Mouse (Mus musculus) yolk sac, embryonic 10.5 days (tissue): ENCODE measurements around the gene Entpd1.
A peak's percentile ranks its signal among the peaks of the same experiment; 100 is the strongest.

ENCODE experiments used
- DNase-seq: peaks from one replicate; pipeline ENCODE4 v3.0.0-alpha.2; 2017; ENCODE audit warnings: low spot score

Entpd1 gene

DNA sequence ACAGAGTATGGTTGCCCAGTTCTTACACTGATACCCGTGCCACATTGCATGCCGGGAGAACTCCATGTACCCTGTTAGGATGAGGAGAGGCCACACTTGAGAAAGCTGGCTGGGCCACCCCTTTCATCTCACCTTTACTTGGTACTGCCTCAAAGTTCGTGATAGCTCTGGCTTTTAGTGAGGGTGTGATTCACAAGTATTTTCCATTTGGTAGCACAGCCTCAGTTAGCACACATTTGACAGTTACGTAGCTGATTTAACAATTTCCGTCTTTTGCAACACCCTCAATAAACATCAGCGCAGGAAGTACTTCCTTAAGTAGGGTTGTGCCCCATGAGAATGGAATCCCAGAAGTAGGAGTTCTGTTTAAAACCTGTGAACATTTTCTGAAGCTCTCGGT, 53.6 kb downstream of the Entpd1 start:
- DNase-seq = no peak

DNA sequence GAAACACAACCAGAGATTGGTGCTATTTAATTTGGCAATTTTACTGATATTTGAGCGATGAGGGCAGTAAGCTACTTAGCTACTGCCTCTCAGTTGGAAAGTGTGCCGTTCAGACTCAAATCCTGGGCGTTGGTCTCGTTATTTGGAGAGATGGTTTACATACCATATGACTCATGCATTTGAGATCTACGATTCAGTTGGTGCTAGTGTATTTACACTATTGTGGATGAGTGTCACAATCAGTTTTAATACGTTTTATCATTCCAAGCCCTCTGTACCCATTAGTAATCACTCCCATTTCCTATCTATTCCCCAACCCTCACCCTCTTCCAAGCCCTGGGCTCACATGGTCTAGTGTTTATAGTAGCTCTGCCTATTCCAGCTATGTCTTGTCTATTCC, 54.9 kb downstream of the Entpd1 start:
- no peak for DNase-seq

DNA sequence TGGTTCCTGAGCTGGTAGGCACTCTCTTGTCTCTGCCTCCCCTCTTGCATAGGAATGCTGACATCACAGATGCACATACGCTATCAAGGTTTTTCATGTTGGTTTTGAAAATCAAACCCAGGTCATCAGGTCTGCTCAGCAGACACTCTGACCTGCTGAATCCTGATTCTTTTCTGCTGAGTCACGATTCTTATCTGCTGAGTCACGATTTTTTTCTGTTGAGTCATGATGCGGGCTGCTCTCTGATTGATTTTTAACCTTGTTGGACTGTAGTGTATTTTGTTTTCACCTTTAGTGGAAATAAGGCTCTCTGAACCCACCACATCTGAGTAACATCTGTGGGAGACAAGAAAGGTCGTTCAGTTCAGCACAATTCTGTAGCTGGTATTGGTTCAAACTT, 63.2 kb downstream of the Entpd1 start:
- no peak for DNase-seq

DNA sequence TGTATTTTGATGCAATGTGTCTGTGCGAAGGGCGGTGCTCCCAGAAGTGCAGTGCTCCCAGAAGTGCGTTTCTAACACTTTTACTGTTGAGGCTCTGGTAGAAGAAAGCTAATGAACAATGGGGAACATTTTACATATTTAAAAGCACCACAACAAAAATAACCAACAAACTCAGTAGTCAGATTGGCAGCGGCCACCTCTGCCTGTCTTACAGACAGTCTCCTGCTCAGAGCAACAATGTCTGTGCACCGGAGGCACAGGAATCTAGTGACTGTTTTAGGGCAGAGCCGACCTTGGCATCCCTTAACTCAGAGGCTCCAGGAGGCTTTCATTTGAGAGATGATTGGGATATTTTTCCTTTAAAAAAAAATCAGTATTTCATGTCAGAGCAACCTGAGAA, 65.9 kb downstream of the Entpd1 start:
- no peak for DNase-seq

DNA sequence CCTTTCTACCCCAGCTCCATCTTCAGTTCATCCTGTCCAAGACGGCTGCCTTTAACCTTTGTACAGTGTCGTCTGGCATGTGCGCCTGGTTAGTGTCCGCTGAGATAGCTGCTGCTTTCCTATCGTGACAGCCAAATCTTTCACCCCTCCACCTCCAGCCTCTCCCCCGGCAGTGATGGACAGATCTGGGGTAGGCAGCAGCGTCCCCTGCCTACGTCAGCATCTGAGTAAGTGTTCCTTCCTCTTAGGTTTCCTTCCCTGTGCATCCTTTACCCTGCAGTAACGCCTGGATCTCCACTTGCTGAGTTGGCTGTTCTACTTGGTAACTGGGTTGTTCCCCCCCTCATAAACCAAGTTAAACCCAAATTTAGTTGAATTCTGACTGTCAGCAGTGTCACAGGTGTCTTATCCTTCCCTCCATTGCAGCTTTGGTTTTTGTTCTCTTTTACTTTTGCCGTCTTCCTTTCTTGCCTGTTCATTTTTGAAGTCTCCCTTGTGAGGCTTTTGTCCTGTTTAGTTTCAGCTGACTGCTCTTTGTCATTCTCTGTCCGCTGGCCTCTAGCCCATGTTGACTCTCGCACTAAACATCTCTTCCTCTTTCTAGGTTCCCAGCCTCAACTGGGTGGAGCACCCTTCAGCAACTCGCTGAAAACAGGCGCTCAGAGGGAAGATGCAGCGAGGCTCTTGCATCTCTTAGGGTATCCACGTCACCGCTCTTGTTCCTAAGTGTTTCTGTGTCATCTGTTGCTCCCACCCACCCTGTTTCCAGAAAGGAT, 66.6 kb downstream of the Entpd1 start:
- peak; percentile 38 for DNase-seq

DNA sequence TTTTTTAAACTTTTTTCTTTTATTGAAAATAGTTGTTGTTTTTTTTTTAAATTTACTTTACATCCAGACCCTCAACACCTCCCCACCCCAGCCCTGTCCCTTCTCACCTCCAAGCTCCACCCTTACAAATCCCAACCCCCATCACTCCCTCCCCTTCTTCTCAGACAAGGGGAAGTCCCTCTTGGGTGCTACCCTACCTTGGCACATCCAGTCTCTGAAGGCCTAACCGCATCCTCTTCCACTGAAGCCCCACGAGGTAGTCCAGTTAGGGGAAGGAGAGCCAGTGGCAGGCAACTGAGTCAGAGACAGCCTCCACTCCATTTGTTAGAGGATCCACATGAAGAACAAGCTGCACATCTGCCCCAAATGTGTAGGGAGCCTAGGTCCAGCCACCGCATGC, 67.5 kb downstream of the Entpd1 start:
- no peak for DNase-seq

DNA sequence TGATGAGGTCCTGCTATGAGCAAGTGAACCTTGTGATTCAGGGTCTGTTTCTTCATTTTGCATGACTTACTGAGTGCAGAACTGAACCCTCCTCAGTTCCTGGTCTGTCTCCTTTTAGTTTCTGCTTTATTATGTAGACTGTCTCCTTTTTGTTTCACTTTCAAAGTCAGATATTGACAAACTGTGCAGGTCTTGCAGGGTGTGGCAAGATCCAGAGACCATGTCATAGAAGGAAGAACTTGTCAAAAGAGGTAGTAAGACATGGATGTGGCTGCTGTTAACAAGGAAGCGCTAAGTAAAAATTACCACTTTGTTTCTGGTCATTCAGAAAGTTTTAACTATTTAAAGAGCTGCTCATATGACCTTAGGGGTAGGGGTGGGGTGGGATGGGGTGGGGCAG, 72.0 kb downstream of the Entpd1 start:
- DNase-seq = no peak

DNA sequence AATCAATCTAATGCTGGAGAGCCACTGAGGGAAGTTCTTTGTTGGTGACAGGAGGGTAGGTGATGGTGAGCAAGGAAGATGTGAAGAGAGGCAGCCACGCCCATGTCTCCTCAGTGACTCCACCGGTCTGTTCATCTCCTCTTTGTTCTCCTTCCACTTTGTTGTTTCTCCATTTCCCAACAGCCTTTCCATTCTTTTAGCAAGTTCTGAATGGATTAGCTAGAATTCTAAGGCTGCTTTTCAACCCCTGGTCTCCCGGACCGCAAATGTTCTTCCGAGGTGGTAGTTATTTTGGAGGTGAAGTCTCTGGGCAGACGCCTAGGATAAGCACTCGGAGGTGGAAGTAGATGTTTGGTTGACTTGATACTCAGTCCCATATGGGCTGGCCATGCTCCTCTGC, 72.4 kb downstream of the Entpd1 start:
- DNase-seq = no peak

DNA sequence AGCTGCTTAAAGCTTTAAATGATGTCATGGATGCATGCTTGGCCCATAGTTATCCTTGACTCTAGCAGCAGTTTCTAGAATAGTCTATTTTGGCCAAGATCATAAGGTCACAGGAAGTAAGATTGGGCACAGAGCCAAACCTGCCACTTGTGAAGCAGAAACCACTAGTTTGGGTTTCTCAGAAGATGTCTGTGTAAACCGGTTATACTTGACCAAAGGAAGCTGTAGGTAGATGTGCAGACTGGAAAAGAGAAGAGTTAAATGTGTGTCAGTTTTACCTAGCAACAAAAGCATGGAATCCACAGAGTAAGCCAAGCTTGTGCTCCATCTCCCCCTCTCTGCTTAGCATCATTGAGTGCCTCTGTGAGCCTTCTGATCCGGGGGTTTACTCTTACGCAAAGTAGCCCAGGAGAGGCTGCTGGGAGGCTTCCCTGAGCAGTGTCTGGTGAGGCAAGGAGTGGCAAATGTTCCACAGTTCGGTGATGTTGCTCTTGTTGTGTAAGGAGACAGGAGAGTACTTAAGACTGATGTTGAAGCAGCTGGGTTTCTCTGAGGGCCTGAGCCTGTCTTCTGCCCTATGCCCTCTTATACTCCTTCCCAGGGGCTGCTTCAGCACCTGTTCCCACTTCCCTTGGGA, 75.2 kb downstream of the Entpd1 start:
- DNase-seq = no peak

DNA sequence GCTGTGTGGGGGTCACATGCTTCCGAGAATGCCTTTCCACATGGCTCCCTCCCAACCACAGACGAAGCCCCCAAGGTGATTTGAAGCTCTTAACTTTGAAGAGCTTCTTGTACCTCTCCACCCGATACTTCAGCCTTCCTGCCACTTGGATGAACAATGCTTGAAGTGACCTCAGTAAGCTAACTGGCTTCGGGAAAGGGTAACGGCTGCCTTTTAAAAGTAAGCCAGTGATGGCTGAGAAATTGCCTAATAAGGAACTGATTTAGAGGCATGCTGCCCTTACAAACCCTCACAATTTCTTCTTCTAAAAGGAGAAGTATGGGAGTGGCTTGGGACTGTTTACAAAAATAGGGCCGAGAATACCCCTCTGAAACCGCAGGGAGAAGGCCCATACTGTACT, 81.0 kb downstream of the Entpd1 start:
- DNase-seq = no peak

DNA sequence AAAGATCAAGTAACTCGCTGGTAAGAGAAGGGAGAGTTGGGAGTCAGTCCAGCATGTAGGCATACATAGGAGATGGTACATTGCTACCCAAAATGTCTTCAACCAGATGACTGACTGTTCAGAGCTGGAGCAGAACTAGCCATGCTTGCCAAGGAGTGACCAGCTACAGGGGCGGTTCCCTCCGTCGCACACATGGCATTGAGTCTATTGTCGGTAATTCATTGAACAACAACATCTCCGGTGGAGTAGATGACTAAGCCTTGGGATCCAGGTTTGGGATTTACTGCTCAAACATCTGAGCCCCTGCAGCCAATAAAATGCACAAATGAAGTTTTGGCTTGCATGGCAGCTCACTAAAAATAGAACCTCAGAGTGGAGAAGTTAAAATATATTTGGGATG, 84.0 kb downstream of the Entpd1 start:
- DNase-seq = no peak

DNA sequence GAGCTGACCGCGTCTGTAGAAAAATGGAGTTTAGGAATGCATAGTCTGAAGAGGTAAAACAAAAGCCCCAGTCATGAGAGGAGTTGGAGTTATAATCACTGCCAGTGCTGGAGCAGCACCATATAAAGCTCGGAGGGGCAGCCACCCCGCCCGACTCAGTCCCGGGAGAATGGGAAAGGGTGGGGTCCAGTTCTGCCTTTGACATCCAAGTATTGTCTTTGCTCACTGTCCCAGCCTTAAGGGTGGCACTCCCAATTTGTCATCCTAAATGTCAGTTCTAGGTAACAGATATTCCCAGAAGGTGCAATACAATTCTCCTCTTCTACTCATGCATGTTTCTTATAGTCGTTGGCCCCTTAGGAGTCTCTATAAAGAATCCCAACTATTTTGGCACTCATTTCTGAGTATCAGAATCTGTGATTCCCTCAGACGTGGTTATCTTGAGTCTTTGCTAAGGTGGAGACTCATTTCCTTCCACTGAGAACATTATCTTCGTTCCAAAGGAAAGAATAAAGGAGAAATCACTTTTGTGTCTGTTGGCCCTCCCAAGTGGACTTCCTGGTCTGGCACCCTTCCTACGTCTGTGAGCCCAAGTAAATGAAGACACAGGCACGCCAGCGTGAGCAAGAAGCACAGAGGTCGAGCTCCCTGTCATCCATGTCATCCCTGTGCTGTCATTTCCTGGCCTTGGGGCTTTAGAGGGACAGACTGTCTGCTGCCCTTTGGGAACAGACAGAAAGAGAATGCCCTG, 86.1 kb downstream of the Entpd1 start:
- no peak for DNase-seq

DNA sequence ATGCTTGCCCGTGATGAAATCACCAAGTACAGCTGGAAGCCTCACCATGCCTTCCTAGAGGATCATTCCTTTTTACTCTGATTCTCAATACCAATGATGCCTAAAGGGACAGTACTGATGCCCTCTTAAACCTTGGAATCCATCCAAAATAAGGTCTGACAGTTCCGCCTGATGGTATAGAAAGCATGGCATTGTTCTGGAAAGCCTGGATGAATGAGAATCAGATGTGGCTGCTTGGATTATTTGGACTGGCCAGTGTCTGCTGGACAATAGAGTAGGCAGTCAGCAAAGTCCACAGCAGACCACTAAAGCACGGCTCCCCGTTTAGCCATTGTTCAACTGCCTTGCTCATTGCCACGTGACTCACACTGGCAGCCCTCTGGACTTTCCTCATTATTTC, 87.7 kb downstream of the Entpd1 start:
- DNase-seq = no peak

DNA sequence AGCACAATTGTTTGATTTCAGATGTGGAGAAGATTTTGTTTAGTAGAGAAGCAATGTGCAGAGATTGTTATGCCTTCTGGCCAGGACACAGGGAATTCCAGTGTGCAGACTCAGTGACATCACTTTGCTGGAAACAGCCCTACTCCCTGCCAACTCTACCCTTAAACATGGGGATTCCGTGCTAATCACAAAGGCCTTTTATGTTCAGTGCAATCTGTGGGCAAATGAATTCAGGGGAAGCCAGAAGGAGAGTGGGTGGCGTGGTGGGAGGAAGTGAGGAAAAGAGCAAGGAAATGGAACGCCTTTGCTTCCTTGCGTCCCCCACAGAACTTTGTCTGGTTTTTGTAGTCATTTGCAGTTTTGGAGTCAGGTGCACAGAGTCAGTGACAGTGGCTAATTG, 90.2 kb downstream of the Entpd1 start:
- DNase-seq = no peak

DNA sequence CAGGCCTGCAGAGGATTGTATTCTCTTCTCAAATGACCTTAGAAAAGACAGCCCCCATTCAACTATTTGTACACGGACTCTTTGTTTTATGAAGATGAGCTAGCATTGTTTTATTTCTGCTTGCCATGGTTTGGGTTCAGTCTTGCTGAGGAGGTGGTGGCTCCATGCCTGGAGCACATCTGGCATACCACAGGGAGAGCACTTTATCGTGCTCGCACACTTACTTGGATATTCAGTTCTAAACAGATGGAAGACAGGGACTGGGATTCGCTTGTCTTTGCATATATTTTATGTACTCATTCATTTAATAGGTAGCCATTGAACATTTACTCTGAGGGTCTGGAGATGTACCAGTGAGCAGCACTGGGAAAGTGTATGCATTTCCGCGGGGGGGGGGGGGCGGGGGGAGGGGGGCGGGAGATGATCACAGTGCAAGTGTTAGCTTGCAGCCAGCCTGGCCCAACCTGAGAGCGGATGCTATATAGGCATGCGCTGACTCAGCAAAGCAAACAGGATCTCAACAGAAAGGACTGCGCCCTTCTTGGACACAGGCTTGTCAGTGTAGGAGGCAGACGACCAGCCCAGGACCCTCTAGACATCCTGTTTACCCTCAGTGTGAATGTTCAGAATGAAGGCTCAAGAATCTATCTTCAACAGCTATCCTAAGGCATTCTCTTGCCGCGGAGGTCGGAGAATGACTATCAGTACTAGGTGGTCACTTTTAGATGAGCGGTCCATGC, 100.9 kb downstream of the Entpd1 start:
- no peak for DNase-seq

DNA sequence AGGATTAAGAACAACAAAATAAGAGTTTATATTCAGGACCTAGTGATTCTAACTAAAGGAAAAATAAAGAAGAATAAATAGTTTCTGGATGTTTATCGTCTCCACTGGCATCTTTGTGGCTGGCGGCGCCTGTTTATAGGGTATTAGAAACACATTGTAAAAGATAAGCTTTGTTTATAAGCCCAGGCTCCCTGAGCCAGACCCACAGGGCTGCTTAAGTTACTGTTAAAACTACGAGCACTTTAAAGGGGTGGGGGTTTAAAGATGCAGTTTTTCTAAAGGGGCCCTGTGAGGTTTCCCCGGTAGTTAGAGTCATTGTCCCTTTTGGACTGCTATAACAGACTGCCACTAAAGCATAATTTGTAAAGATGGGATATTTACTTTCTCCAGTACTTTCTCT, 102.5 kb downstream of the Entpd1 start:
- DNase-seq = no peak

DNA sequence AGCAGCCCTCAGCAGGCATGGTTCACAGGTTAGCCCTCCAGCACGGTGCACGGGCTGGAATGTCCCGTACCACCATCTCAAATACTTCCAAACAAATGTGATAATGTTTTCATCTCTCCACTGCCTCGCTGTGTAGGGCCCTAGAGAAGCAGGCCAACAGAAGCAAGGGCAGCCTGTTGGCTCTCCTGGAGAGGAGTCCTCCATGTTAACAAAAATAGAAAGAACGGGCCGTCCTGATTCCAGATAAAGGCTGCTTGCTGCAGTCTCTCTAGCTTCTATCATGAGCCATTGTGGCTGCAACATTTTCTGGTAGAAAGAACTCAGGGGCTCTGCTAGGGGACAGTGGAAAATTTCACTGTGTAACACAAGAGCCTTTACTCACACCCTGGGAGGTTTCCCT, 104.8 kb downstream of the Entpd1 start:
- no peak for DNase-seq

DNA sequence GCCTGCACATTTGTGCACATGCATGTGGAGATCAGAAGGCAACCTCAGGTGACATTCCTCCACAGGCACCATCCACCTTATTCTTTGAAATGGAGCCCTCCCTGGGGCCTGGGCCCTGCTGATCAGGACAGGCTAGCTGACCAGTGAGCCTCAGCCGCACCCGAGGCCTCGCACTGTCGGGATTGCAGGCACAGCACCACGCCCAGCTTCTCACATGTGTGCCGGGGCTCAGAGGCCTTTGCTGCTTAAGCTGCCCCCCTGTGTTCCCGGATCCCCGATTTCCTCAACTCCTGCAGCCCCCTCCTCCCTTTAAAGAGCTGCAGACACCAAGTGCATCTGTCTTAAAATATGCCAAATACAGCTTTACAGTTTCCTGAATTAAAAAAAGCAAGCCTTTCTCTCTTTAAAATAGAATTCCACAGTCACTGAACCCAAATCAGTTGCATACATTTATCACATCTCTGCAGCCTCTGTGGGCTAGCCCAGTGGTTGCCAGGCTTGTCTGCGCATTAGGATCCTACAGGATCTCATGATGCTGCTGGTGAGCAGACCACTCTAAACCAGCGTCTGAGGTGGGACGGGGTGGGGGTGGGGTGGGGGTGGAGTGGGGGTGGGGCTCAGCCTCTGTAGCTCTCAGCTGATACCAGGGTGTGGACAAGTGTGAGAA, 107.4 kb downstream of the Entpd1 start:
- no peak for DNase-seq

DNA sequence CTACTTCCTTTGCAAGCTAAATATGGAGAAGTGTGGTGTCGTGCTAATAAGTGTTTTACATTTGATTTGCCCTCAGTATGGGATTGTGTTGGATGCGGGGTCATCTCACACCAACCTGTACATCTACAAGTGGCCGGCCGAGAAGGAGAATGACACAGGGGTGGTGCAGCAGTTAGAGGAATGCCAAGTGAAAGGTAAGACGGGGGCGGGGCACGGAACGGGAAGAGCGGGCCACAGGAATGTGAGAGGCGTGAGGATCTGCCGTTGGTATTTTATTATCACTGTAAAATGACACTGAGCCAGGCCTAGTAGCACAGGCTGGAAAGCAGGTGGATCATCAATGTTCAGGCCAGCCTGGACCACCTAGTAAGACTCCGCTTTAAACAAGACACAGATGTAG, 108.2 kb downstream of the Entpd1 start:
- no peak for DNase-seq

DNA sequence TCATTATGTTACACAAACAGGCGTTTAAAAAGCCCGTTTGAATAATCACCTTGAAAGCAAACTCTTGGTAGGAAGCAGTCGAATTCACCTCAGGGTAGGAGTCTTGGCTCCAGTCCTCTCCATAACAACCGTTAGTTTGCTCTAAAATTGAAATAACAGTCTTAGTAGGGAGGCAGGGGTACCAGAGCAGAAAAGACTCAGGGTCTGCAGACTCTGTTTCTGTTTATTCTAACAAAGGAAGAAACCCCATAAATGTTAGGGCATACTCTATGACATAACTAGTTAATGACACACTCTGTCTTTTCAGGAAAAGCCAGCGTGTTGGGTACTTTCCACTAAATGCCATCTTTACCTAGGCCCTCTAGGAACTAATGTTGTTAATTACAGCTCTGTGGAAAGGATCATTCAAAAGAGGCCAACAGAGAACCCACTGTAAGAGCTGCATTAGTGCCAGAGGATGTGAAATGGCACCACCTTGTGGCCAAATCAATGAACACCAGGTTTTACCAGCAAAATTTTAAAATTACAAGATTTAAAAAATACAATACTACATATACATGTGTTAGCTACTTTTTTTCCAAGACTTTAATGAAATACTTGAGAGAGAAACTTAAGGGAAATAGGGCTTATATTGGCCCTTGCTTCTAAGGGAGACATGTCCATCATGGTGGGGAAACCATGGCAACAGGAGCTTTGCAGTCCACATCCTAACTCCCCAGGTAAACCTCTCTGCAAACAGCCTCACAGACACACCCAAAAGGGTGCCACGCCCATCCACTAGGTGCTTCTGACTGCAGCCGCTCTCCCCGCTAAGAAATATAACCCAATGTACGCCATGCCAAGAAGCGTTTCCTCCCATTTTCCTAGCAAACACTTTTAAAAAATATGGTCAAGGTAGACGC, 110.2 kb downstream of the Entpd1 start:
- peak; percentile 24 for DNase-seq

DNA sequence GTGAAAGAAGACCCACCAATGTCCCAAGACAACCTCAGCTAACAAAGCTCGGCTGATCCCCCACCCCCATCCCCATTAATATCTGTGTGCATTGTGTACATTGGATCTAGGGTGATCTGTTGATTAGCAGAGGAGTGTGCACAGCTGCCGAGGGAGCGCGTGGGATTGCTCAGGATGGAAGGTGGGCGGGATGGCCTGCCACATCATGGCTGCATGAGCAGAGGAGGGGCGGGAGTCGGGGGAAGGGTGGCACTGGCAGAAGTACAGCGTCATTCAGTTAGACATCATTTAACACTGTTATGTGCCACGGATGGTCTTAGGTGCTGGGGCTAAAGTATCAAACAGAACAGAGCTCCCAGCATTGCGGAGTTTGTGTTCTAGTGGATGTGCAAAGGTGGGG, 111.3 kb downstream of the Entpd1 start:
- no peak for DNase-seq
